Mouse (Mus musculus): ENCODE results near the gene Dnajb1.

Gene Dnajb1

DNA sequence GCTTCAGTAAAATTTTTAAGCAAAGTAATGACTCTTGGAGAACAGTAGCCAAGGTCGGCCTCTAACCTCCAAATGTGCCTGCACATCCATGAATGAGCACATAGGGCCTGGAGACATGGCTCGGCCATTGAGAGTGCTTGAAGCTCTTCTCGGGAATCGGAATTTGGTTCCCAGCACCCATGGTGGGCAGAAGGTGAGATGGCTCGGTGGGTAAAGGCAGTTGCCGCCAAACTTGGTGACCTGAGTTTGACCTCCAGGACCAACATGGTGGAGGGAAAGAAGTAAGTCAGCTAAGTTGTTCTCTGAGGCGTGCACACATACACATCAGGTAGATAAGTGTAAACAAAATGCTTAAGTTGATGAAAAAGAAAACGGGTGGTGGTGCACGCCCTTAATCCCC, 48.0 kb downstream of the Dnajb1 start:
- DNase-seq (ENCODE audit: low spot score): no peak

DNA sequence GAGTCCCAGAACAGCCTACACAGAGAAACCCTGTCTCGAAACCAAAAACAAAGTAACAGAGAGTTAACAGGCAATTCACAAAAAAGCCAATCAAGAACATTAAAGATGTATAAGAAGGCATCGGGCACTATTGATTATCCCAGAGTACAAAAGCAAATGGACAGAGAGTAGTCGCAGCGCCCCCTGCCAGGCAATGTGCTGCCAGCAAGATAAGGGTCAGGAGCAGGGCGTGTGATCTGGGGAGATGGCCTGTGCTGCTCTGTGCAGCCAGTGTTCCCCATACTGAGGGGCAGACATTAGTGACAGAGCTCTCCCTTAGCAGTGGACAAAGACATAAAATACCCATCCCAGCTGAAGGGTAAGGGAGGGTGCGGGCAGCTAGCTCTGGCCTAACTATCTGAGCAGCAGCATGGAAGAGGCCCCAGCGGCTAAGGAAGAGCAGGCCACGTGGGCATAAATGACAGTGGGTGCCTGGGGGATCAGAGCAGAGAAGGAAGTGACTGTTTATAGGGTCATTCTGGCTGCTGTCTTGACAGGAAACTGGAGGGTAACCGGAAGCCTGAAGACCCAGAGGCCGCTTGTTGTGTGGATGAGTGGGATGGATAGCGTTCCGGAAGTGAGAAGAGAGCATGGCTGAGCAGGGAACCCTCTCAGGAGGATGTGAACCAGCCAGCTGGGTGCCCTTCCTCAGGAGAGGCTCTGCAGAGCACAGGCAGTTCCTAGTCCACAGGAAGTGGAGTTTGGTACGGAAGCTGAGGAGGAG, 48.7 kb downstream of the Dnajb1 start:
- DNase-seq (ENCODE audit: low spot score): no peak

DNA sequence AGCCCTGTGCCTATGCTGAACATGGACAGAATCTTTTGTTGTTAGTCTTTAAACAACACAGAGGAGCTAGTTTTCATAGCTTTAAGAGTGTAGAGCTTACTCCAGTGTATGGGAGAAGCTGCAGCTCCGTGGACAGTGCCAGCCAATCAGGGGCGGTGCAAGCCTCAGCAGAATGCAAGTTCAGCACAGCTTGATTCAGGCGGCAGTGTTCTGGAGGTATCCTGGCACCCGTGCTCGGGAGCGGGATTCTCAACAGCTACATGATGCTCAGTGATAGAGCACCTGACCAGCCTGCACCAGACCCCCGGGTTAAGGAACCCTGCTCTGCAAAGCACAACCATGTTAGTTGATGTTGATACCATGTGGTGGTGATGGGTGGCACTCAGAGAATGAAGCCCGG, 52.6 kb downstream of the Dnajb1 start:
- no peak for DNase-seq (ENCODE audit: low spot score)

DNA sequence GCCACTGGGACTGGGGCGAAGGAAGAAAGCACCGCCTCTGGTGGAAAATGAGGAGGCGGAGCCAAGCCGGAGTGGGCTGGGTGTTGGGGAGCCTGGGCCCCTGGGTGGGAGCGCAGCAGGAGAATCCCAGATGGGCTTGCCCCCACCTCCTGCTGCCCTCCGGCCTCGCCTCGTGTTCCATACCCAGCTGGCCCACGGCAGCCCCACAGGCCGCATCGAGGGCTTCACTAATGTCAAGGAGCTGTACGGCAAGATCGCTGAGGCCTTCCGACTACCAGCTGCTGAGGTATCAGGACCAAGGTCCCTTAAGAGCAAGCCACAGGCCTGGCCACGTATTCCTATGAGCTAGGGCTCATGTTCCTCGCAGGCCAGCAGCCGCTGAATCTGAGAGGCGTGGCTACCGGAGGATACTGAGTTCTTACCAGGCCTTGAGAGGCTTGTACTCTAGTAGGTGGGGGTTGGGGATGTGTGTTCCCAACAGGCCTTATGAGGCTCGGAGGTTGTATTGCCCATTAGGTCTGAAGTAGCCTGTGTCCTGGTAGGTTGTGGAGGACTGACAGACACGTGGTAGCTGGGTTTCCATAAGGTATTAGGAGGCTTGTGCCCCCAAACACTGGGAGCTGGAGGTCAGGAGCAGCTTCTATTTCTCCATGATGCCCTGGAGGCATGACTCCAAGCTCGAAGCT, 53.1 kb downstream of the Dnajb1 start:
- no peak for DNase-seq (ENCODE audit: low spot score)

Data from ovary, adult 18-20 months (tissue).